Mouse (Mus musculus) liver, postnatal 0 days (tissue): ENCODE measurements around the gene Tmc8.

Experiments used
- CTCF ChIP-seq: sonication (generic); IDR thresholded peaks from 2 replicates; pipeline ENCODE4 v1.5.1; 2016; ENCODE audit warnings: antibody characterized with exemption, low read depth
- EP300 ChIP-seq: IDR thresholded peaks from 2 replicates; pipeline ENCODE4 v1.6.1; 2016; ENCODE audit warnings: antibody characterized with exemption, low read depth, mild to moderate bottlenecking

- TF ChIP-seq CTCF = peak; percentile 93
- no peak for TF ChIP-seq EP300
Measured at GRCm38 (mm10) chr11:117790286-117790685, 8.4 kb downstream of the Tmc8 start.
